In genomic region chr4:50259012-50259601, GRCm38 (mm10) we compare ENCODE assay signal across 34 mouse cellular contexts.
DNase-seq lines count a peak whose midpoint lies in the region; ATAC-seq lines count a peak whose summit lies in the region.
"Had no signal": no experiment of that assay in that cellular context is flagged by ENCODE, and none has a peak within 500 bp of the region (broad histone marks: within the 10 kb centered on the region; RNA-seq: fewer than 3 reads in every experiment).

No protein-coding gene starts in this region.

- H3K4me3 ChIP-seq in forebrain, embryonic 15.5 days: no peak overlapping the region
- no peak overlapping the region for H3K4me3 ChIP-seq in forebrain, embryonic 11.5 days (ENCODE audit: low read depth, low read length)
- H3K4me3 ChIP-seq: embryonic facial prominence, embryonic 10.5 days; embryonic facial prominence, embryonic 15.5 days; gastrocnemius, adult 2 months; heart, adult 2 months; heart, embryonic 12.5 days; hindbrain, embryonic 13.5 days; layer of hippocampus, adult 2 months; left cerebral cortex, adult 2 months; limb, embryonic 13.5 days; lung, embryonic 15.5 days; myocyte; neural tube, embryonic 12.5 days had no signal

- H3K27ac ChIP-seq in forebrain, embryonic 15.5 days (replicated peaks): no peak overlapping the region
- no peak overlapping the region for H3K27ac ChIP-seq in forebrain, embryonic 11.5 days (ENCODE audit: low read depth, low read length)
- H3K27ac ChIP-seq: embryonic facial prominence, embryonic 10.5 days; embryonic facial prominence, embryonic 15.5 days; gastrocnemius, adult 2 months; heart, adult 2 months; hindbrain, embryonic 13.5 days; left cerebral cortex, adult 2 months; limb, embryonic 13.5 days; lung, embryonic 15.5 days; neural tube, embryonic 12.5 days had no signal

- no peak overlapping the region for H3K9ac ChIP-seq in forebrain, embryonic 15.5 days (replicated peaks)
- H3K9ac ChIP-seq in forebrain, embryonic 11.5 days (ENCODE audit: low read length): no peak overlapping the region
- H3K9ac ChIP-seq: embryonic facial prominence, embryonic 15.5 days; heart, embryonic 12.5 days; hindbrain, embryonic 13.5 days; limb, embryonic 13.5 days; lung, embryonic 15.5 days; neural tube, embryonic 12.5 days had no signal

- no peaks in the 10 kb centered on the region for H3K36me3 ChIP-seq in forebrain, embryonic 15.5 days
- no peaks in the 10 kb centered on the region for H3K36me3 ChIP-seq in forebrain, embryonic 11.5 days (ENCODE audit: control insufficient read depth, insufficient read depth, low read length)
- H3K36me3 ChIP-seq: embryonic facial prominence, embryonic 10.5 days; embryonic facial prominence, embryonic 15.5 days; heart, embryonic 12.5 days; hindbrain, embryonic 13.5 days; limb, embryonic 13.5 days; lung, embryonic 15.5 days; neural tube, embryonic 12.5 days had no signal

- WGBS in forebrain, embryonic 15.5 days: 67% methylated on average over 2 of the region's 2 CpGs
- WGBS in forebrain, embryonic 11.5 days: 78% methylated on average over 2 of the region's 2 CpGs

- H3K4me1 ChIP-seq in forebrain, embryonic 15.5 days: no peaks in the 10 kb centered on the region
- no peaks in the 10 kb centered on the region for H3K4me1 ChIP-seq in forebrain, embryonic 11.5 days (replicated peaks; ENCODE audit: control insufficient read depth, insufficient read depth, low read length)
- H3K4me1 ChIP-seq: embryonic facial prominence, embryonic 10.5 days; embryonic facial prominence, embryonic 15.5 days; heart, embryonic 12.5 days; hindbrain, embryonic 13.5 days; limb, embryonic 13.5 days; lung, embryonic 15.5 days; neural tube, embryonic 12.5 days had no signal

- H3K4me2 ChIP-seq in forebrain, embryonic 15.5 days (replicated peaks): no peak overlapping the region
- H3K4me2 ChIP-seq in forebrain, embryonic 11.5 days (ENCODE audit: low read depth, low read length, severe bottlenecking): no peak overlapping the region
- H3K4me2 ChIP-seq: embryonic facial prominence, embryonic 15.5 days; heart, embryonic 12.5 days; hindbrain, embryonic 13.5 days; limb, embryonic 13.5 days; liver, embryonic 11.5 days; lung, embryonic 15.5 days; midbrain, embryonic 11.5 days; neural tube, embryonic 12.5 days had no signal

- no peaks in the 10 kb centered on the region for H3K9me3 ChIP-seq in forebrain, embryonic 15.5 days
- H3K9me3 ChIP-seq in forebrain, embryonic 11.5 days (ENCODE audit: control insufficient read depth, low read length): no peaks in the 10 kb centered on the region
- H3K9me3 ChIP-seq: embryonic facial prominence, embryonic 10.5 days; embryonic facial prominence, embryonic 15.5 days; heart, embryonic 12.5 days; hindbrain, embryonic 13.5 days; limb, embryonic 13.5 days; lung, embryonic 15.5 days; neural tube, embryonic 12.5 days had no signal

- no peaks in the 10 kb centered on the region for H3K27me3 ChIP-seq in forebrain, embryonic 15.5 days
- no peaks in the 10 kb centered on the region for H3K27me3 ChIP-seq in forebrain, embryonic 11.5 days (ENCODE audit: control insufficient read depth, insufficient read depth, low read length)
- H3K27me3 ChIP-seq: embryonic facial prominence, embryonic 15.5 days; heart, embryonic 12.5 days; hindbrain, embryonic 13.5 days; limb, embryonic 13.5 days; lung, embryonic 15.5 days; neural tube, embryonic 12.5 days; Patski had no signal

- no peak for DNase-seq in forebrain, embryonic 11.5 days (ENCODE audit: low spot score)
- DNase-seq in layer of hippocampus, adult 11-12 months (ENCODE audit: low spot score): peak; percentile 9
- DNase-seq in layer of hippocampus, postnatal 36 days: no peak
- peak; percentile 4 to 9 for DNase-seq in right cerebral cortex, adult 2 months (ENCODE audit: low spot score in 2 of 2)
- no peak for DNase-seq in right cerebral cortex, postnatal 14 days
- peak; percentile 51 for DNase-seq in telencephalon, adult 2 months (ENCODE audit: low read depth, low spot score)
- no peak for DNase-seq in adrenal gland, adult 2 months
- DNase-seq: adrenal gland, postnatal 14 days; cerebellum, adult 8-10 months; cerebellum, postnatal 25 days; gastrocnemius, adult 2 months; gastrocnemius, postnatal 36 days; heart, adult 2 months; heart, postnatal 4 days; kidney, adult 8-10 months; kidney, postnatal 10 days; spleen, adult 18-20 months; thymus, adult 18-20 months; thymus, postnatal 25 days had no signal

- ATAC-seq in forebrain, embryonic 15.5 days (replicated peaks): peak; percentile 75
- ATAC-seq in forebrain, embryonic 11.5 days (replicated peaks; ENCODE audit: low FRiP score): no peak
- ATAC-seq: intestine, embryonic 16.5 days; Patski had no signal

Comparison
In these comparisons a context has a peak if more than half of its experiments do, and no peak if none do; other contexts are left out.
1. DNase-seq: peak in layer of hippocampus, adult 11-12 months (single experiment), right cerebral cortex, adult 2 months (2 of 2) and telencephalon, adult 2 months (single experiment); none in forebrain, embryonic 11.5 days (single experiment), layer of hippocampus, postnatal 36 days (0 of 2), right cerebral cortex, postnatal 14 days (single experiment) and adrenal gland, adult 2 months (single experiment).